Mouse (Mus musculus) lung, adult 2 months (tissue): ENCODE results near the gene Hacd2.

Experiments
- CTCF ChIP-seq: fragments of 200-500 bp; IDR thresholded peaks from 2 replicates; pipeline ENCODE4 v1.5.1; 2011; ENCODE audit warnings: mild to moderate bottlenecking, low read length, control low read depth; ENCODE audit not compliant: insufficient read depth
- POLR2A ChIP-seq: fragments of 200-500 bp; IDR thresholded peaks from 2 replicates; pipeline ENCODE4 v1.6.1; 2011; ENCODE audit warnings: low read depth, mild to moderate bottlenecking, control low read depth, low read length, borderline replicate concordance; ENCODE audit errors: extremely low read depth

- TF ChIP-seq POLR2A: no peak
- no peak for TF ChIP-seq CTCF
These were observed 33.6 kb downstream of the Hacd2 start for GRCm38 (mm10) chr16:35055861-35056260.
